Mouse (Mus musculus): Measurements from ENCODE around the gene Foxs1. TPM values are rescaled to one million over a fixed set of nuclear protein-coding genes. Genes with fewer than 3 reads are reported as not detected.
A peak's percentile ranks its signal among the peaks of the same experiment; 100 is the strongest.

Foxs1 gene
- polyA plus RNA-seq, 1 experiment from 2014 or later, result 4.9 TPM

DNA sequence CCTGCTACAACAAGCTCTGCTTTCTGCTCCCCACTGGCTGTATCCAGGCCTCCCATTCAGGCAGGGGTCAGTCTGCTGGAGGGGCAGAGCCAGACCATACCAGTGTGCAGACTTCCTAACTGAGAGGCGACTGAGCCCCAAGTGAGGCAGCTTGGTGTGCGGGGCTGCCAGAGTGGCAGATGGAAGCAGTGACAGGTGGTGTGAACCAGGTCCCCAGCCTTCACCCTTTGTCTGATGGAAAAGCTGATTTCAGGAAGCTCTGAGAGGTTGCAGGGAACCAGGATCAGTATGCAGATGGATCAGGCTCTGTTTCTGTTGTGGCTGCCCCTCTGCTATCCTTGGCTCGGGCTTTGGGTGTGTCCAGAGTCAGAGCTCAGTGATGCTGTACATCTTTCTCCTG is 9.4 kb downstream of the Foxs1 start:
- no peak overlapping the region for H3K27ac ChIP-seq
- H3K27me3 ChIP-seq (ENCODE audit: control insufficient read depth, insufficient read depth, low read length), result no peaks in the 10 kb centered on the region
- H3K4me3 ChIP-seq (replicated peaks; ENCODE audit: low read length), result no peak overlapping the region
- no peaks in the 10 kb centered on the region for H3K4me1 ChIP-seq (replicated peaks; ENCODE audit: control insufficient read depth, insufficient read depth, low read length)
- no peak for DNase-seq (ENCODE audit: low spot score)
- H3K9ac ChIP-seq, result no peak overlapping the region
- no peak overlapping the region for H3K4me2 ChIP-seq (replicated peaks)
- no peaks in the 10 kb centered on the region for H3K36me3 ChIP-seq (replicated peaks; ENCODE audit: control insufficient read depth, insufficient read depth)
- ATAC-seq (ENCODE audit: low FRiP score), result no peak
- 62% methylated on average over 3 of the region's 3 CpGs for WGBS
- H3K9me3 ChIP-seq (ENCODE audit: control insufficient read depth, low read length), result no peaks in the 10 kb centered on the region

DNA sequence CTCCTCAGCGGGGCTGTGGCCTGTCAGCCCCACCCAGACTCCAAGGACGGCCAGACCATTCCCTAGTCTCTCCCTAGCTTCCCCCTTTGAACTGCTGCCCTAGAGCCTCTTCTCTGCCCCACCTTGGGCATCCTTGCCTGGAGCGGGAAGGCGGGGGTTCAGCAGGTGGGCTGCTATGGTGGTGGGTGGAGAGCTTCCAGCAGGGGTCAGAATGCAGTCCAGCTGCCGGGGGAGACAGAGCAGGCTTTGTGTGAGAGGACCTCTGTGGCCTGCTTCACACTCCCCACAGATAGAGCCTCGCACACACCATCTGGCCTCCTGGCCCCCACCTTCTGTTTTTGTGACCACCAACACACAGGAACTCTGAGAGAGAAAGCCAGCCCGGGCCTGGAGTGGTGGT is 10.6 kb downstream of the Foxs1 start:
- no peaks in the 10 kb centered on the region for H3K27me3 ChIP-seq (ENCODE audit: control insufficient read depth, insufficient read depth, low read length)
- 30% methylated on average over 6 of the region's 7 CpGs for WGBS
- no peaks in the 10 kb centered on the region for H3K4me1 ChIP-seq (replicated peaks; ENCODE audit: control insufficient read depth, insufficient read depth, low read length)
- H3K4me2 ChIP-seq (replicated peaks), result no peak overlapping the region
- no peaks in the 10 kb centered on the region for H3K9me3 ChIP-seq (ENCODE audit: control insufficient read depth, low read length)
- H3K4me3 ChIP-seq (replicated peaks; ENCODE audit: low read length), result no peak overlapping the region
- no peak overlapping the region for H3K27ac ChIP-seq
- DNase-seq (ENCODE audit: low spot score) (no peak), ATAC-seq (ENCODE audit: low FRiP score) (no peak; the same call in 1 of the 2 replicates)
- no peaks in the 10 kb centered on the region for H3K36me3 ChIP-seq (replicated peaks; ENCODE audit: control insufficient read depth, insufficient read depth)
- H3K9ac ChIP-seq, result no peak overlapping the region

DNA sequence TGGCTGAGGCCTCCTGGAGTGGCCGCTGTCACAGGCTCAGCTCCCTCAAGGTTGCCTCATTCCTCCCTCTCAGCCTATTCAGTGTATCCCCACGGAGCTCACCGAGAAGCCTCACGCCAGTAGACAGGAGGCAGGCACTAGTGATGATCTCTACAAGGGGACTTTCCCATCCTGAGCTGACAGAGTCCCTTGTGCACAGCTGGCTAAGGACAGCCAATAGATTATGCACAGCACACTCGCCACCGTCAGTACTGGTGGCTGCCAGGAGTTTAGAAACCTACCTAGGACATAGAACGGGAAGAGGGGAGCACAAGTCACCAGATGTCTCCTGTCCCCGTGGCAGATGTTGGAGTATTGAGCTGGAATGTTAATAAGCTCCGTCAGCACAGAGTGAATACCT is 15.3 kb downstream of the Foxs1 start:
- 51% methylated on average over 9 of the region's 9 CpGs for WGBS
- Histone ChIP-seq H3K4me2 (replicated peaks) (no peak overlapping the region), H3K27ac (no peak overlapping the region), H3K9me3 (ENCODE audit: control insufficient read depth, low read length) (no peaks in the 10 kb centered on the region), H3K27me3 (ENCODE audit: control insufficient read depth, insufficient read depth, low read length) (peaks cover 13% of the 10 kb centered on the region), H3K4me1 (replicated peaks; ENCODE audit: control insufficient read depth, insufficient read depth, low read length) (no peaks in the 10 kb centered on the region), H3K36me3 (replicated peaks; ENCODE audit: control insufficient read depth, insufficient read depth) (no peaks in the 10 kb centered on the region), H3K4me3 (replicated peaks; ENCODE audit: low read length) (no peak overlapping the region), H3K9ac (no peak overlapping the region)
- no peak for DNase-seq (ENCODE audit: low spot score)
- ATAC-seq (ENCODE audit: low FRiP score), result no peak

DNA sequence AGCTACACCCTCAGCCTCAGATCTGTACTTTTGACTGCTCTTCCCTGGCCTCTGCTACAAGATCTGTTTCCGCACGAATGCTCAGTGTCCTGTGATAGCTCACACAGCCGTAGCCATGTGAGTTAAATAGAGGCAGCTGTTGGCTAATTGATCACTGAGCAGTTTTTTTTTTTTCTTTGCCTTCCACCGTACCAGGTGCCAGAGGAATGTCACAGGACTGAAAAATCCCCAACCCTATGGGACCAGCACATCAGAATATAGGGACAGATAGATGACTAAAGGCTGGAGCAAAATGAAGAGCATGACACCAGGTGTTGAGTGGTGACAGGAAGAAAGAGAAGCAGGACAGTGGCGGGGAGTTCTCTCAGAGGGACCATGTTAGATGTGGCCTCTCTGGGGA is 16.9 kb downstream of the Foxs1 start:
- Histone ChIP-seq H3K4me3 (replicated peaks; ENCODE audit: low read length) (no peak overlapping the region), H3K9ac (no peak overlapping the region), H3K9me3 (ENCODE audit: control insufficient read depth, low read length) (no peaks in the 10 kb centered on the region), H3K36me3 (replicated peaks; ENCODE audit: control insufficient read depth, insufficient read depth) (no peaks in the 10 kb centered on the region), H3K27ac (no peak overlapping the region), H3K27me3 (ENCODE audit: control insufficient read depth, insufficient read depth, low read length) (peaks cover 28% of the 10 kb centered on the region), H3K4me1 (replicated peaks; ENCODE audit: control insufficient read depth, insufficient read depth, low read length) (no peaks in the 10 kb centered on the region), H3K4me2 (replicated peaks) (no peak overlapping the region)
- DNase-seq (ENCODE audit: low spot score), result no peak
- no peak for ATAC-seq (ENCODE audit: low FRiP score)
- WGBS, result 52% methylated on average over 5 of the region's 5 CpGs

DNA sequence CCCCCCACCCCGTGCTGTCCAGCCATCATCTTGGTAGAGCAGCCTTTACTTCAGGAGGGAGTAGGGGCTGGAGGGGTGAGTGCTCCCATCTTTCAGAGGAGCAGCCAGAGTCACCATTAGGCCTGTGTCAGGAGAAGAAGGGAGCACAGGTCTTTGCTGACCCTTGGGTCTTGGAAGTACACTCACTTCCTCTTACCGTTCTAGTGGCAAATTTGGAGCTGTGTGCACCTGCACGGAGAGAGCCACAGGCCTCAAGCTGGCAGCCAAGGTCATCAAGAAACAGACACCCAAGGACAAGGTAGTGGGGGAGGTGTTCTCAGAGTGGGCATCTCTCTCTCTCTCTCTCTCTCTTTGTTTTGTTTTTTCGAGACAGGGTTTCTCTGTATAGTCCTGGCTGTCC is 17.6 kb downstream of the Foxs1 start:
- no peak overlapping the region for H3K9ac ChIP-seq
- H3K36me3 ChIP-seq (replicated peaks; ENCODE audit: control insufficient read depth, insufficient read depth), result no peaks in the 10 kb centered on the region
- H3K27me3 ChIP-seq (ENCODE audit: control insufficient read depth, insufficient read depth, low read length), result peaks cover 35% of the 10 kb centered on the region
- WGBS, result 73% methylated on average over 4 of the region's 4 CpGs
- H3K4me3 ChIP-seq (replicated peaks; ENCODE audit: low read length), result no peak overlapping the region
- H3K9me3 ChIP-seq (ENCODE audit: control insufficient read depth, low read length), result no peaks in the 10 kb centered on the region
- H3K4me2 ChIP-seq (replicated peaks), result no peak overlapping the region
- ATAC-seq (ENCODE audit: low FRiP score) (no peak), DNase-seq (ENCODE audit: low spot score) (no peak)
- no peaks in the 10 kb centered on the region for H3K4me1 ChIP-seq (replicated peaks; ENCODE audit: control insufficient read depth, insufficient read depth, low read length)
- no peak overlapping the region for H3K27ac ChIP-seq

DNA sequence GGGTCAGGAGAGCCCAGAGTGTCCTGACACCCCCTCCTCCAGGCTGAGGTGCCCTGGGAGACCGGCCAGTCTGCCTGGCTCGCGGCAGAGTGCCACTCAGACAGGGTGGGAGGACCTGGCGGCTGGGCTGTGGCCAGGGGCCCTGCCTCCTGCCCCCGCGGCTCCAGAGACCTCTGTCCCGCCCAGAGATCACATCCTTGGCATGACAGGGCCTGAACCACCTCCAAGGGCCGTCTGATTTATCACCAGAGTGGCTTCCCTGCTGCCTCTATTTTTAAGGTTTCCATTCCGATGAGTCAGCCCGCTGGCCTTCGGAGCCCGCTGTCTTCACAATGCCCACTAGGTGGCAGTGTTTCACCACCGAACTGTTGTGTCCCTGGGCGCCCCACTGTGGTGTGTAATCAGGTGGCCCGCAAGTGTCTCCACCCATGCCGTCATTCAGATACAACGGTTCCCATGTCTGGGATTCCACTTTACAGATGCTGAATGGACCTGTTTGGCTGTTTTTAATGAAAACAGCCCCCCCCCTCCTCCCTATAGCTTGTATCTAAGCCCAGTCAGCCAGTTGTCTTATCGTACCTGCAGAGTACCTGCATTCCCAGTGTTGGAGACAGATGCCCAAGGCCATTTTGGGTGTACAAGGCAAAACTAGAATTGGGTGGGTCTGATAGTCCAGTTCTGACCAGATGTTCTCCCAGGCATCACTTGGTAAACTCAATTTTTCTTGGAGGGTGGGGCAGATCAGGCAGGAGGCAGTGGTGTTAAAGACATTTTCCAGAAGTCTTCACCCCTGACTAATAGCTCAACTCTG is 18.5 kb downstream of the Foxs1 start:
- 5% methylated on average over 18 of the region's 18 CpGs for WGBS
- H3K9me3 ChIP-seq (ENCODE audit: control insufficient read depth, low read length), result no peaks in the 10 kb centered on the region
- peaks cover 36% of the 10 kb centered on the region for H3K27me3 ChIP-seq (ENCODE audit: control insufficient read depth, insufficient read depth, low read length)
- peak overlapping the region; percentile 39 for H3K9ac ChIP-seq
- DNase-seq (ENCODE audit: low spot score), result peak; percentile 94
- H3K36me3 ChIP-seq (replicated peaks; ENCODE audit: control insufficient read depth, insufficient read depth), result no peaks in the 10 kb centered on the region
- ATAC-seq (ENCODE audit: low FRiP score), result peak; percentile 78
- peak overlapping the region; percentile 45 for H3K4me2 ChIP-seq (replicated peaks)
- H3K27ac ChIP-seq, result no peak overlapping the region
- H3K4me3 ChIP-seq (replicated peaks; ENCODE audit: low read length), result no peak overlapping the region; the same call in 1 of the 2 replicates
- no peaks in the 10 kb centered on the region for H3K4me1 ChIP-seq (replicated peaks; ENCODE audit: control insufficient read depth, insufficient read depth, low read length)

DNA sequence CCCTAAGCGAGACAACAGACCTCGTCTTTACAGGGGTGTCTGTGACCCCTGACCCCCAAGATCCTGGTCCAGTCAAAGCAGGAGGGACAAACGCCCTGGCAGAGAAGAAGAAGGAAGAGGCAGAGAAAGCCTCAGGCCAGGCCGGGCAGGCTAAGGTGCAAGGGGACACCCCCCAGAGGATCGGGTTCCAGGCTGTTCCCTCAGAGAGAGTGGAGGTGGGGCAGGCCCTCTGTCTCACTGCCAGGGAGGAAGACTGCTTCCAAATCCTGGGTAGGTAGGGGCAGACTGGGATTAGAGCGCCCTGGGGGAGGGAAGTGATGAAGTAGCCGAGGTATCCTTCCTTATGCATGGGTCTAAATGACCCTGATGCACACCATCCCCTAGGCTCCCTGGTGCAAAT is 19.5 kb downstream of the Foxs1 start:
- Histone ChIP-seq H3K27me3 (ENCODE audit: control insufficient read depth, insufficient read depth, low read length) (peaks cover 36% of the 10 kb centered on the region), H3K4me2 (replicated peaks) (no peak overlapping the region), H3K9me3 (ENCODE audit: control insufficient read depth, low read length) (no peaks in the 10 kb centered on the region), H3K27ac (no peak overlapping the region), H3K4me3 (replicated peaks; ENCODE audit: low read length) (no peak overlapping the region), H3K4me1 (replicated peaks; ENCODE audit: control insufficient read depth, insufficient read depth, low read length) (no peaks in the 10 kb centered on the region), H3K9ac (no peak overlapping the region), H3K36me3 (replicated peaks; ENCODE audit: control insufficient read depth, insufficient read depth) (no peaks in the 10 kb centered on the region)
- WGBS, result 48% methylated on average over 7 of the region's 7 CpGs
- no peak for ATAC-seq (ENCODE audit: low FRiP score)
- DNase-seq (ENCODE audit: low spot score), result no peak

DNA sequence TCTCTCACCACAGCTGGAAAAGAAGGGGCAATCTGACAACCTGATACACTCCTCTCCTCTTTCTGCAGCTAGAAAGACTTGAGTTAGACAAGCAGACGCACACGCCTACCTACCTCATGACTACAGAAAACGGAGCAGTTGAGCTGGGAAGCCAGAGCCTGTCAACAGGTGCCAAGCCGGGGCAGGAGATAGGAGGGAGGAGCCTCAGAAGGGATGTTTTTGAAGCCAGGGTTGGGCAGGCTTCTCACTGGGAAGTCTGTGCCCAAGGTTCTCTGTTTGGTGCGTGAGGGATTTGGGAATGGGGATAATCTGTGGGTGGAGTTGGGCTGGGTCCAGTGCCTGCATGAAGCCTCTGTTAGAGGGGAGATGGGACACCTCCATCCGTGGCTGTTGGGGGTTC is 21.6 kb downstream of the Foxs1 start:
- Histone ChIP-seq H3K4me1 (replicated peaks; ENCODE audit: control insufficient read depth, insufficient read depth, low read length) (no peaks in the 10 kb centered on the region), H3K36me3 (replicated peaks; ENCODE audit: control insufficient read depth, insufficient read depth) (no peaks in the 10 kb centered on the region), H3K9ac (no peak overlapping the region), H3K27me3 (ENCODE audit: control insufficient read depth, insufficient read depth, low read length) (peaks cover 36% of the 10 kb centered on the region), H3K27ac (no peak overlapping the region), H3K4me2 (replicated peaks) (no peak overlapping the region), H3K9me3 (ENCODE audit: control insufficient read depth, low read length) (no peaks in the 10 kb centered on the region), H3K4me3 (replicated peaks; ENCODE audit: low read length) (no peak overlapping the region)
- no peak for ATAC-seq (ENCODE audit: low FRiP score)
- DNase-seq (ENCODE audit: low spot score), result no peak
- WGBS, result 39% methylated on average over 6 of the region's 6 CpGs

DNA sequence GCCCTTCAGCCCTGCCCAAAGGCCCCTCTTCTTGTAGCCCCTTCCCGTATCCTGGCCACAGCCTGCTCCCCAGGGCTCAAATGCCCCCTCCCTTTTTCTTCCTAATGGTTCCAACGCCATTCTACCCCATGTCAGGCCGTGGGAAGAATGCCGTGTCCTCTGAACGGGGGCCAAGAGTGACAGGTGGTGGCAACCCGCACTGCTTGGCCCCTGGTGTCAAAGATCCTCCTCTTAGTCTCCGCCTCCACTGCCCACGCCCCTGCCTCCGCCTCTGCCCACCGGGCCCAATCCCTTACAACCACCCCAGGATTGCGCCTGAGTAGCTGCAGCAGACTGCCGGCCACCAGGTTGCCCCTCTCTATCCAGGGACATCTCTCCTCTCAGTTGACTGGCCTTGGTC is 22.0 kb downstream of the Foxs1 start, which contains the start of gene Mylk2:
Gene Mylk2 (plus strand): TSS at position 322 of the 400 bp plus-strand sequence.
- H3K9me3 ChIP-seq (ENCODE audit: control insufficient read depth, low read length), result no peaks in the 10 kb centered on the region
- no peak within 1 kb of the TSS for H3K9ac ChIP-seq
- DNase-seq (ENCODE audit: low spot score), result no peak
- H3K4me1 ChIP-seq (replicated peaks; ENCODE audit: control insufficient read depth, insufficient read depth, low read length), result no peaks in the 10 kb centered on the region
- ATAC-seq (ENCODE audit: low FRiP score), result no peak
- no peak within 1 kb of the TSS for H3K27ac ChIP-seq
- no peaks in the 10 kb centered on the region for H3K36me3 ChIP-seq (replicated peaks; ENCODE audit: control insufficient read depth, insufficient read depth)
- H3K4me2 ChIP-seq (replicated peaks), result no peak within 1 kb of the TSS
- no peak within 1 kb of the TSS for H3K4me3 ChIP-seq (replicated peaks; ENCODE audit: low read length)
- peaks cover 36% of the 10 kb centered on the region for H3K27me3 ChIP-seq (ENCODE audit: control insufficient read depth, insufficient read depth, low read length)
- 29% methylated on average over 12 of the region's 12 CpGs for WGBS

Measured in hindbrain, embryonic 14.5 days (tissue).